Mouse (Mus musculus) right cerebral cortex, postnatal 36 days (tissue): ENCODE measurements around the gene Pold4.
"Not testable (repeated sequence)": the region's sequence is repeated elsewhere in the genome, so short reads cannot be mapped to it uniquely, and the experiment has no call there.

Source experiments
- DNase-seq, 2 experiments: peaks; one replicate each; pipeline ENCODE4 v3.0.0; 2022; ENCODE audit warnings: low spot score in 2 of 2, mixed read lengths in 1 of 2

Pold4 gene

GRCm38 (mm10) chr19:4227894-4228678 lies 3.6 kb upstream of the Pold4 start:
- peak; percentile 37 to 41 for DNase-seq

- DNase-seq: no peak
These were observed 2.8 kb upstream of the Pold4 start for GRCm38 (mm10) chr19:4228891-4229290.

- no peak for DNase-seq
These were observed 2.1 kb upstream of the Pold4 start for GRCm38 (mm10) chr19:4229451-4230076.

GRCm38 (mm10) chr19:4230415-4230814 lies 1.3 kb upstream of the Pold4 start:
- no peak for DNase-seq

DNA sequence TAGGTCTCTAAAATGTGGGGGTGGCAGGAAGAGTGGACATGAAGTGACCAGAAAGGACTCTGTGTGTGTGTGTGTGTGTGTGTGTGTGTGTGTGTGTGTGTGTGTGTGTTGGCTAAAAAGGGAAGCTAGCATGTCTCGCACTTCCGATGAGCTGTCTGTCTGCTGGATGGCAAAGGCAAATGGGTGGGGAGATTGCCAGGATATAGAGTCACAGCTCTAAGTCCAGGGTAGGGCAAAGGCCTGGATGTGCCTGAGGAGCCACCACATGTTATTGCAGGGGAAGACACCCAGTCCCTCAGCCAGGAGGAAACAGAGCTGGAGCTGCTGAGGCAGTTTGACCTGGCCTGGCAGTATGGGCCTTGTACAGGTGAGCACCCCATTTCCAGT lies 480 bp downstream of the Pold4 start:
- no peak for DNase-seq

- DNase-seq: no peak
These were observed 952 bp downstream of the Pold4 start for GRCm38 (mm10) chr19:4232651-4233050.

- no peak for DNase-seq
These were observed 2.8 kb downstream of the Pold4 start for GRCm38 (mm10) chr19:4234548-4234947.

DNA sequence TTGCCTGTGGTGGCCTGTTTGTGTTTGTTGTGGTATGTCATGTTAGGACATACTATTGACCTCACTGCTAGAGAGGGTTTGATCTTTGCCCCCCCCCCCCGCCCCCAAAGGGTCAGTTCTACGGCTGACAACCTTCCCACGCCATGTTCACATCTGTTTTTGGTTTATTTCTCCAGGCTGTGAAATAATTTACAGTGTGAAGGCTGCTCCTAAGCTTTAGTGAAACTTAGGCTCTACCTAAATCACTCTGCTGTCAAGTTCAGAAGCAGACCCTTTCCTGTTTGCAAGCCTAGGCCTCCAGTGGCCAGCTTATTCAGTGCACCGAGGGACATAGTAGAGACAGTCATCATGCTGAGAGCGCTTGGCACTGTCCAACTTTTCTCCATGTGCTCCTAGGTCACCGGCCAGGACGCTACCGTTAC lies 8.6 kb downstream of the Pold4 start:
- DNase-seq: no peak

GRCm38 (mm10) chr19:4242416-4242815 lies 10.7 kb downstream of the Pold4 start:
- no peak for DNase-seq

GRCm38 (mm10) chr19:4244775-4245174 lies 13.1 kb downstream of the Pold4 start:
- no peak for DNase-seq

DNA sequence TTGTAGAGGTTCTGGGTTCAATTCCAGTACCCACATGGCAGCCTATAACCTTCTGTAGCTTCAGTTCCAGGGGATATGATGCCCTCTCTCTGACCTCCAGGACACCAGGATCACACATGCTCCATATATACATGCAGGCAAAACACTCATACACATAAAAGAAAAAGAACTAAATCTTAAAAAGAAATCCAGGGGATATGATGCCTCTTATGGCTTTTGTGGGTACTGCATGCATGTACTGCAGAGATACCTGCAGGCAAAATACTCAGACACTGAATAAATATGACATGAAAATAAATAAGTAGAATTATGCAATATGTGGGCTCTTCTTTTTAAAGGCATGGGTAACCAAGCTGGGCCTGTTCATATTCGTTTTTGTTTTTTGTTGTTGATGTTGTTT lies 15.3 kb downstream of the Pold4 start:
- DNase-seq: no peak

DNA sequence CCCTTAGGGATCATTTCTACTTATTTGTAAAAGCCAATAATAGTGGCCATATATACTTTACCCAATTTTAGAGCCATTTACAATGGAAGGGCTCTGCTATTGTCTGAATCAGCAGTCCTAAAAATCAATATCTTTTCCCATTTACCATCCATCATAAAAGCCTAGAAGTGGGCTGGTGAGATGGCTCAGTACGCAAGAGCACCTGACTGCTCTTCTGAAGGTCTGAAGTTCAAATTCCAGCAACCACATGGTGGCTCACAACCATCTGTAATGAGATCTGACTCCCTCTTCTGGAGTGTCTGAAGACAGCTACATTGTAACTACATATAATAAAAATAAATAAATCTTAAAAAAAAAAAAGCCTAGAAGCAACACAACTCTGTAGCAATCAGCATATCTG lies 17.0 kb downstream of the Pold4 start:
- not testable (repeated sequence) for DNase-seq

DNA sequence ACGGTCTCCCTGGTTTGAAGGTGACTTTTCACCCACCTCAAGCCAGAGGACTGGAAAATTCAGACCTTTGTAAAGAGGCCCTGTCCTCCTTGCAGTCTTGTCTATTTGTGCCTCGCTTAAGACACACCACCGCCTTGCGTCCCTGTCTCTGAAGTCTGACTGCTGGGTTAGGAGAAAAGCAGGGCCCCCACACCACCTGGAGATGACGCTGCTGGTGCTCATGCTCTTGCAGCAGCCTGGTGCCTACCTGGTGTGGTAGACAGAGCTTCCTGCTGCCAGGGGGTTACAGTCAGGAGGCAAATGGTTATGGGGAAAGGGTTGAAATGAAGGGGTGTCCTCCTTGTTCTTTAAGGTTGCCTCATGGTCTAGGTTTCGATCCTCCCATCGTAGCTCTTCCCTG lies 22.5 kb downstream of the Pold4 start:
- DNase-seq: no peak

DNA sequence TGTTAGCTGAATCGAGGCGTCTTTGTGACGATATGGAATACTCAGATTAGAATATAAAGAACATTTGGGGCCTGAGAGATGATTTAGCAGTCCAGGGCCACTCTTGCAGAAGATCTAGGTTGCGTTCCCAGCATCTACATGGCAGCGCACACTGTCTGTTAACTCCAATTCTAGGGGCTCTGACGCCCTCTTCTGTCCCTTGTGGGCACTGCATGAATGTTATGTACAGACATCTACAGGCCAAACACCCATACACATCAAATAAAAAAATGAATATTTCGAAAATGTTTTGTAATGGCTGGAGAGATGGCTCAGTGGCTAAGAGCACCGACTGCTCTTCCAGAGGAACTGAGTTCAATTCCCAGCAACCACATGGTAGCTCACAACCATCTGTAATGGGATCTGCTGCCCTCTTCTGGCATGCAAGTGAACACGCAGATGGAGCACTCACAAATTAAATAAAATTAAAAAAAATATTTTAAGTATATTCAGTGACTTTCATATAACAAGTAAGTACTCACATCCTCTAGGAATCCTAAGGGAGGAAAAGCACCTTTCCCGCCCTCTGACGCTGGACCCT lies 24.0 kb downstream of the Pold4 start:
- no peak for DNase-seq

DNA sequence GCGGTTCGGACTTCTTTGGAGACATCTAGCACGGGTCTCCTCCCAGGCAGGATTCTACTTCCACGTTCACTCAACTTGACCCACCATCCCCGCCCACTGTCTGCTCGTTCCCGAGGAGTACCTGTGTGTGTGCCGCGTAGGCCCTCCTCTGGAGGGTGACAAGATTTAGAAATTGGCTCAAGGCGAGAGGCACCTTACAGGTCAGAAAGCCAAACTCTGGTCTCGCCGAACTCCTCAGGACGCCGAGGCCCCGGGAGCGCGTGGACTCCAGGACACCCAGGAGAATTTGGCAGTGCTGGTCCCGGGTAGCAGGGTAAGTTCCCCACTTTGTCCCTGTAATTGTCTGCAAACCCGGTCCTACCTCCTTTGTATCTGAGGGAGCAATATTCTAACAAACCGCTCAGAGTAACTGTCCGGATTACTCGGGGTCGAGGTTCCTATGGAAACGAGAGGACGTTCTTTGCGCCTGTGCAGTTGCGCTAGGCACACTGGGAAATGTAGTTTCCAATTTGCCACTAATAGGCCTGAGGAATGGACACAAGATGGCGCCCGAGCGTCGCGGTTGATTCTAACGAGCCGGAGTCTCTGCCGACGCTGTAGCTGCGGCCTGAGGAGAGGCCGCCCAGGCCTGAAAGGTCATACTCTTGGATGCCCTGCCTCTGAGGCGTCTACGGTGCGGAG lies 25.7 kb downstream of the Pold4 start:
- peak; percentile 86 to 90 for DNase-seq

- no peak for DNase-seq
These were observed 26.2 kb downstream of the Pold4 start for GRCm38 (mm10) chr19:4257897-4258252.

DNA sequence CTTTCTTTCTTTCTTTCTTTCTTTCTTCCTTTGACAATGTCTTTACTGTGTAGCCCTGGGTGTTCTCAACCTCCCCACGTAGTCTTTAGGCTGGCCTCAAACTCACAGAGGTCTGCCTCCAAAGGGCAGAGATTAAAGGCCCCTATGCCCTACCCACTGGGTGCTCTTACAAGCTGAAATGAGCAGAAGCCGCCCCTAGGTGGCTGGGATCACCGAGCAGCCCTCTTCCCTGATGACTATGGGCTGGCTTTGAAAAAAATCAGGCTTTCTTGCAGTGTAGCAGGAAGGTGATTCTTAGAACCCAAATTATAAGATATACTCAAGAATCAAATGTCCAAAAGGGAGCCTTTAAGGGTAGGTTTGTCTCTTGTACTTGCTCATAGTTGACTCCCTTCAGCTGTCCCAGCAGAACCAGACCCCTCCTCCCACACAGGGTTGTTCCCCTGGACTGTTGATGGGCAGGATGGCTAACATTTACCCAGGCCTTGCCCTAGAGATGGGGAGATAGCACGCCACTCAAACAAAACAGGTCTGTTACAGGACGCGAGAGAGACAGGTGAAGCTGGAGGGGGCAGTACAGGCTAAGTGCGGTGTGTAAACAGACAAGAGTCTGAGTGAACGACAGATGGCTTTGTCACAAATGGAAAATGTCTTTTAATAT lies 29.5 kb downstream of the Pold4 start:
- DNase-seq: no peak

- no peak for DNase-seq
These were observed 31.1 kb downstream of the Pold4 start for GRCm38 (mm10) chr19:4262756-4263155.

DNA sequence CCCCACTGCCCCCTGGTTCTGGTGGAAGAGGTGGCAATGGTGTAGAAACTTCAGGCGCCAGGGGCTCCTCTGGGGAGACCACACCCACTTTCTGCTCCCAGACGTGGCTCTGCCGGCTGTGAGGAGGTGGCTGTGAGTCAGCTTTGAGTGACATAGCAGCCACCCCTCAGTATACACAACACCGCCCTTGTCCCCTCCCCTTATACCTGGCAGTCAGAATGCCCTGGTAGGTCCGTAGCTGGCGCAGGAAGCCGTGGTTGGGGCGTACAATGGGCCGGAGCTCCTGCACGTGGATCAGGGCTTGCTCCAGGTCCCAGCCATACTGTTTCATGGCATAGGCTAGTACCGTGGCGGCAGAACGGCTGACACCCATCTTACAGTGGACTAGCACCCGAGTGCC lies 32.0 kb downstream of the Pold4 start:
- DNase-seq: no peak

- no peak for DNase-seq
These were observed 32.6 kb downstream of the Pold4 start for GRCm38 (mm10) chr19:4264171-4264780.

- DNase-seq: no peak
These were observed 34.3 kb downstream of the Pold4 start for GRCm38 (mm10) chr19:4265956-4266355.
